10 mouse cellular contexts compared by ENCODE assay signal in the genomic region with DNA sequence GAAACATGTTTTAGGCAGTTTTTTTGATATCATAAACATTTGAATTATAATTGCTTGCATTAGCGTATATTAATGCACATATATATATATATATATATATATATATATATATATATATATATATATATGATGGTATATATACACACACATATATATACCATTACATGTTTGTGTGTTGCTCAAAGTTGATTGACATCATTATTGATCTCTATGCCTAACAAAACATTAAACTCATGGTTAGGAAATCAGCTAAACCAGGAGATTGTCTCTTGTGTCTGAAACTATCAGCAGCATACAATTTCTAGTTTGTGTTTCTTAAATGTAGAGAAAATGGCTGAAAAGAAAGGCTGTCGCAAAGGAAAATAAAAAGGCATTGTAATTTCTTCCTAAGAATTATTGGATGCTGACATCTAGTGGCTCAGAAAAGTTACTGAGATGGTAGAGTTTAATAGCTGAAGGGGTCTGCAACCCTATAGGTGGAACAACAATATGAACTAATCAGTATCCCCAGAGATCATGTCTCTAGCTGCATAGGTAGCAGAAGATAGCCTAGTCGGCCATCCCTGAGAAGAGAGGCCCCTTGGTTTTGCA.
A peak's percentile ranks its signal among the peaks of the same experiment; 100 is the strongest.
DNase-seq lines count a peak whose midpoint lies in the region; ATAC-seq and TF ChIP-seq lines count a peak whose summit lies in the region.
"Had no signal": no experiment of that assay in that cellular context is flagged by ENCODE, and none has a peak within 500 bp of the region (broad histone marks: within the 10 kb centered on the region; RNA-seq: fewer than 3 reads in every experiment).

No protein-coding gene starts in this region.

- H3K27ac ChIP-seq in layer of hippocampus, adult 2 months: no peak overlapping the region
- no peak overlapping the region for H3K27ac ChIP-seq in forebrain, postnatal 0 days (ENCODE audit: low read depth, low read length)
- H3K27ac ChIP-seq in neural tube, embryonic 14.5 days (ENCODE audit: low read depth, low read length): no peak overlapping the region
- H3K27ac ChIP-seq in intestine, embryonic 16.5 days (ENCODE audit: low read length): no peak overlapping the region
- H3K27ac ChIP-seq: limb, embryonic 13.5 days had no signal

- no peaks in the 10 kb centered on the region for H3K36me3 ChIP-seq in forebrain, postnatal 0 days (ENCODE audit: insufficient read depth)
- no peaks in the 10 kb centered on the region for H3K36me3 ChIP-seq in neural tube, embryonic 14.5 days (ENCODE audit: control insufficient read depth, insufficient read depth, low read length)
- no peaks in the 10 kb centered on the region for H3K36me3 ChIP-seq in intestine, embryonic 16.5 days (ENCODE audit: control insufficient read depth, insufficient read depth, low read length)
- H3K36me3 ChIP-seq: limb, embryonic 13.5 days had no signal

- ATAC-seq in forebrain, postnatal 0 days: peak; percentile 82
- peak; percentile 74; the same call in 1 of the 2 replicates for ATAC-seq in neural tube, embryonic 14.5 days (ENCODE audit: low read depth)
- ATAC-seq in intestine, embryonic 16.5 days: no peak

- H3K27me3 ChIP-seq in forebrain, postnatal 0 days (ENCODE audit: insufficient read depth, low read length): no peaks in the 10 kb centered on the region
- no peaks in the 10 kb centered on the region for H3K27me3 ChIP-seq in neural tube, embryonic 14.5 days (ENCODE audit: control insufficient read depth, insufficient read depth, low read length)
- H3K27me3 ChIP-seq in intestine, embryonic 16.5 days (replicated peaks; ENCODE audit: control insufficient read depth, insufficient read depth, low read length): no peaks in the 10 kb centered on the region
- H3K27me3 ChIP-seq: limb, embryonic 13.5 days had no signal

- peak overlapping the region; percentile 31; the same call in 1 of the 2 replicates for H3K4me3 ChIP-seq in layer of hippocampus, adult 2 months
- H3K4me3 ChIP-seq in forebrain, postnatal 0 days (ENCODE audit: low read depth, low read length): no peak overlapping the region
- H3K4me3 ChIP-seq in neural tube, embryonic 14.5 days (ENCODE audit: low read depth, low read length): no peak overlapping the region
- no peak overlapping the region for H3K4me3 ChIP-seq in intestine, embryonic 16.5 days (ENCODE audit: low read length)
- H3K4me3 ChIP-seq: limb, embryonic 13.5 days had no signal

- H3K9me3 ChIP-seq in forebrain, postnatal 0 days (ENCODE audit: low read length): no peaks in the 10 kb centered on the region
- no peaks in the 10 kb centered on the region for H3K9me3 ChIP-seq in neural tube, embryonic 14.5 days (ENCODE audit: control insufficient read depth, low read length)
- H3K9me3 ChIP-seq in intestine, embryonic 16.5 days (ENCODE audit: control insufficient read depth, low read length): no peaks in the 10 kb centered on the region
- H3K9me3 ChIP-seq: limb, embryonic 13.5 days had no signal

- peak in 1 of 2 experiments; percentile 17 for DNase-seq in layer of hippocampus, adult 2 months (ENCODE audit: low spot score in 2 of 2)
- no peak for DNase-seq in layer of hippocampus, adult 11-12 months (ENCODE audit: low spot score)
- peak; percentile 55 for DNase-seq in embryo, embryonic 10.5 days (ENCODE audit: low spot score)
- peak; percentile 79 for DNase-seq in forebrain, postnatal 0 days
- DNase-seq in kidney, adult 9 months: no peak
- DNase-seq: heart, postnatal 10 days; lung, postnatal 4 days had no signal

- 30% methylated on average over 3 of the region's 3 CpGs for WGBS in forebrain, postnatal 0 days
- WGBS in neural tube, embryonic 14.5 days: 40% methylated on average over 3 of the region's 3 CpGs
- 53% methylated on average over 3 of the region's 3 CpGs for WGBS in intestine, embryonic 16.5 days

- peak; percentile 82 for TF ChIP-seq CTCF in layer of hippocampus, adult 2 months (conservative IDR thresholded peaks at IDR 0.05)
- peak; percentile 77 for TF ChIP-seq CTCF in forebrain, postnatal 0 days (IDR thresholded peaks at IDR 0.05; ENCODE audit: low read depth)

- no peaks in the 10 kb centered on the region for H3K4me1 ChIP-seq in forebrain, postnatal 0 days (ENCODE audit: insufficient read depth)
- no peaks in the 10 kb centered on the region for H3K4me1 ChIP-seq in neural tube, embryonic 14.5 days (ENCODE audit: control insufficient read depth, insufficient read depth, low read length)
- no peaks in the 10 kb centered on the region for H3K4me1 ChIP-seq in intestine, embryonic 16.5 days (ENCODE audit: control insufficient read depth, insufficient read depth, low read length)
- H3K4me1 ChIP-seq: limb, embryonic 13.5 days had no signal

- H3K4me2 ChIP-seq in forebrain, postnatal 0 days (ENCODE audit: low read depth): no peak overlapping the region
- no peak overlapping the region for H3K4me2 ChIP-seq in neural tube, embryonic 14.5 days (ENCODE audit: low read depth, low read length)
- no peak overlapping the region for H3K4me2 ChIP-seq in intestine, embryonic 16.5 days (ENCODE audit: low read depth, low read length)
- H3K4me2 ChIP-seq: limb, embryonic 13.5 days had no signal

- H3K9ac ChIP-seq in forebrain, postnatal 0 days: no peak overlapping the region
- H3K9ac ChIP-seq in neural tube, embryonic 14.5 days (replicated peaks; ENCODE audit: low read depth, low read length): no peak overlapping the region
- H3K9ac ChIP-seq in intestine, embryonic 16.5 days (ENCODE audit: low read depth, low read length): no peak overlapping the region
- H3K9ac ChIP-seq: limb, embryonic 13.5 days had no signal

Comparison
In these comparisons a context has a peak if more than half of its experiments do, and no peak if none do; other contexts are left out.
1. DNase-seq: peak in embryo, embryonic 10.5 days (single experiment) and forebrain, postnatal 0 days (single experiment); none in layer of hippocampus, adult 11-12 months (single experiment) and kidney, adult 9 months (single experiment).